Mouse (Mus musculus): ENCODE measurements at regions not wholly inside any gene's neighbourhood (a gene's known extent, or its start where the extent isn't known, plus 50 kb on each side); places are given as distances from the start of the nearest gene placed in this dataset.

GRCm38 (mm10) chr12:59786831-59787230 is 567.3 kb upstream of the Fbxo33 start:
- H3K9ac ChIP-seq (replicated peaks; ENCODE audit: low read length) = no peak overlapping the region
- H3K4me3 ChIP-seq (replicated peaks; ENCODE audit: low read depth, low read length) = no peak overlapping the region
- no peaks in the 10 kb centered on the region for H3K27me3 ChIP-seq (ENCODE audit: control insufficient read depth, insufficient read depth, low read length)
- H3K4me1 ChIP-seq (ENCODE audit: control insufficient read depth, insufficient read depth, low read length) = no peaks in the 10 kb centered on the region
- WGBS = 27% methylated on average over 4 of the region's 4 CpGs
- ATAC-seq (ENCODE audit: low FRiP score, low TSS enrichment) (peak; percentile 24; the same call in 1 of the 2 replicates), DNase-seq (peak; percentile 53)
- no peaks in the 10 kb centered on the region for H3K36me3 ChIP-seq (ENCODE audit: control insufficient read depth, insufficient read depth, low read length)
- no peaks in the 10 kb centered on the region for H3K9me3 ChIP-seq (ENCODE audit: control insufficient read depth, low read length)
- no peak overlapping the region for H3K4me2 ChIP-seq (ENCODE audit: low read length)
- H3K27ac ChIP-seq (replicated peaks; ENCODE audit: low read depth, low read length) = no peak overlapping the region

- no peaks in the 10 kb centered on the region for H3K27me3 ChIP-seq (ENCODE audit: control insufficient read depth, insufficient read depth, low read length)
- H3K4me2 ChIP-seq (ENCODE audit: low read length) = no peak overlapping the region
- DNase-seq (no peak), ATAC-seq (ENCODE audit: low FRiP score, low TSS enrichment) (no peak)
- no peaks in the 10 kb centered on the region for H3K36me3 ChIP-seq (ENCODE audit: control insufficient read depth, insufficient read depth, low read length)
- H3K27ac ChIP-seq (replicated peaks; ENCODE audit: low read depth, low read length) = no peak overlapping the region
- no peak overlapping the region for H3K4me3 ChIP-seq (replicated peaks; ENCODE audit: low read depth, low read length)
- H3K4me1 ChIP-seq (ENCODE audit: control insufficient read depth, insufficient read depth, low read length) = no peaks in the 10 kb centered on the region
- H3K9me3 ChIP-seq (ENCODE audit: control insufficient read depth, low read length) = no peaks in the 10 kb centered on the region
- H3K9ac ChIP-seq (replicated peaks; ENCODE audit: low read length) = no peak overlapping the region
- WGBS = 77% methylated on average over 1 of the region's 1 CpGs
Measured at GRCm38 (mm10) chr12:59770980-59771379, 551.5 kb upstream of the Fbxo33 start.

GRCm38 (mm10) chr12:59762260-59762659 is 542.7 kb upstream of the Fbxo33 start:
- WGBS = 90% methylated on average over 1 of the region's 1 CpGs
- H3K4me3 ChIP-seq (replicated peaks; ENCODE audit: low read depth, low read length) = no peak overlapping the region
- no peak for ATAC-seq (ENCODE audit: low FRiP score, low TSS enrichment)

GRCm38 (mm10) chr12:59744768-59745167 is 525.2 kb upstream of the Fbxo33 start:
- WGBS = 95% methylated on average over 2 of the region's 2 CpGs

More at GRCm38 (mm10) chr12:59762260-59762659, 542.7 kb upstream of the Fbxo33 start:
- H3K27me3 ChIP-seq (ENCODE audit: control insufficient read depth, insufficient read depth, low read length) = no peaks in the 10 kb centered on the region
- H3K36me3 ChIP-seq (ENCODE audit: control insufficient read depth, insufficient read depth, low read length) = no peaks in the 10 kb centered on the region
- no peak for DNase-seq
- H3K4me2 ChIP-seq (ENCODE audit: low read length) = no peak overlapping the region
- H3K4me1 ChIP-seq (ENCODE audit: control insufficient read depth, insufficient read depth, low read length) = no peaks in the 10 kb centered on the region
- H3K27ac ChIP-seq (replicated peaks; ENCODE audit: low read depth, low read length) = no peak overlapping the region
- no peak overlapping the region for H3K9ac ChIP-seq (replicated peaks; ENCODE audit: low read length)
- no peaks in the 10 kb centered on the region for H3K9me3 ChIP-seq (ENCODE audit: control insufficient read depth, low read length)

GRCm38 (mm10) chr12:59743211-59743610 is 523.7 kb upstream of the Fbxo33 start:
- WGBS = 85% methylated on average over 11 of the region's 11 CpGs
- H3K4me3 ChIP-seq (replicated peaks; ENCODE audit: low read depth, low read length) = no peak overlapping the region
- H3K4me1 ChIP-seq (ENCODE audit: control insufficient read depth, insufficient read depth, low read length) = no peaks in the 10 kb centered on the region
- no peak overlapping the region for H3K4me2 ChIP-seq (ENCODE audit: low read length)
- DNase-seq = no peak
- H3K27ac ChIP-seq (replicated peaks; ENCODE audit: low read depth, low read length) = no peak overlapping the region
- H3K36me3 ChIP-seq (ENCODE audit: control insufficient read depth, insufficient read depth, low read length) = no peaks in the 10 kb centered on the region
- ATAC-seq (ENCODE audit: low FRiP score, low TSS enrichment) = no peak
- H3K9ac ChIP-seq (replicated peaks; ENCODE audit: low read length) = no peak overlapping the region
- no peaks in the 10 kb centered on the region for H3K9me3 ChIP-seq (ENCODE audit: control insufficient read depth, low read length)
- H3K27me3 ChIP-seq (ENCODE audit: control insufficient read depth, insufficient read depth, low read length) = no peaks in the 10 kb centered on the region

More at GRCm38 (mm10) chr12:59744768-59745167, 525.2 kb upstream of the Fbxo33 start:
- Histone ChIP-seq H3K9ac (replicated peaks; ENCODE audit: low read length) (no peak overlapping the region), H3K4me3 (replicated peaks; ENCODE audit: low read depth, low read length) (no peak overlapping the region), H3K36me3 (ENCODE audit: control insufficient read depth, insufficient read depth, low read length) (no peaks in the 10 kb centered on the region), H3K9me3 (ENCODE audit: control insufficient read depth, low read length) (no peaks in the 10 kb centered on the region), H3K27me3 (ENCODE audit: control insufficient read depth, insufficient read depth, low read length) (no peaks in the 10 kb centered on the region), H3K27ac (replicated peaks; ENCODE audit: low read depth, low read length) (no peak overlapping the region), H3K4me2 (ENCODE audit: low read length) (no peak overlapping the region), H3K4me1 (ENCODE audit: control insufficient read depth, insufficient read depth, low read length) (no peaks in the 10 kb centered on the region)
- no peak for ATAC-seq (ENCODE audit: low FRiP score, low TSS enrichment)
- DNase-seq = no peak

GRCm38 (mm10) chr12:59724951-59725350 is 505.4 kb upstream of the Fbxo33 start:
- DNase-seq (no peak), ATAC-seq (ENCODE audit: low FRiP score, low TSS enrichment) (no peak)
- Histone ChIP-seq H3K9me3 (ENCODE audit: control insufficient read depth, low read length) (no peaks in the 10 kb centered on the region), H3K4me1 (ENCODE audit: control insufficient read depth, insufficient read depth, low read length) (no peaks in the 10 kb centered on the region), H3K27me3 (ENCODE audit: control insufficient read depth, insufficient read depth, low read length) (no peaks in the 10 kb centered on the region), H3K4me3 (replicated peaks; ENCODE audit: low read depth, low read length) (no peak overlapping the region), H3K36me3 (ENCODE audit: control insufficient read depth, insufficient read depth, low read length) (no peaks in the 10 kb centered on the region), H3K27ac (replicated peaks; ENCODE audit: low read depth, low read length) (no peak overlapping the region), H3K9ac (replicated peaks; ENCODE audit: low read length) (no peak overlapping the region), H3K4me2 (ENCODE audit: low read length) (no peak overlapping the region)
- 91% methylated on average over 1 of the region's 1 CpGs for WGBS

GRCm38 (mm10) chr12:59722471-59723182 is 503.1 kb upstream of the Fbxo33 start:
- H3K36me3 ChIP-seq (ENCODE audit: control insufficient read depth, insufficient read depth, low read length) = no peaks in the 10 kb centered on the region
- H3K27me3 ChIP-seq (ENCODE audit: control insufficient read depth, insufficient read depth, low read length) = no peaks in the 10 kb centered on the region
- H3K4me1 ChIP-seq (ENCODE audit: control insufficient read depth, insufficient read depth, low read length) = no peaks in the 10 kb centered on the region
- 73% methylated on average over 6 of the region's 6 CpGs for WGBS
- H3K4me3 ChIP-seq (replicated peaks; ENCODE audit: low read depth, low read length) = no peak overlapping the region
- DNase-seq (no peak), ATAC-seq (ENCODE audit: low FRiP score, low TSS enrichment) (no peak)
- no peak overlapping the region for H3K9ac ChIP-seq (replicated peaks; ENCODE audit: low read length)
- H3K27ac ChIP-seq (replicated peaks; ENCODE audit: low read depth, low read length) = no peak overlapping the region
- H3K9me3 ChIP-seq (ENCODE audit: control insufficient read depth, low read length) = no peaks in the 10 kb centered on the region
- H3K4me2 ChIP-seq (ENCODE audit: low read length) = no peak overlapping the region

- H3K27ac ChIP-seq (replicated peaks; ENCODE audit: low read depth, low read length) = no peak overlapping the region
- no peak overlapping the region for H3K4me3 ChIP-seq (replicated peaks; ENCODE audit: low read depth, low read length)
- no peaks in the 10 kb centered on the region for H3K9me3 ChIP-seq (ENCODE audit: control insufficient read depth, low read length)
- ATAC-seq (ENCODE audit: low FRiP score, low TSS enrichment) (no peak), DNase-seq (no peak)
- no peaks in the 10 kb centered on the region for H3K27me3 ChIP-seq (ENCODE audit: control insufficient read depth, insufficient read depth, low read length)
- no peaks in the 10 kb centered on the region for H3K36me3 ChIP-seq (ENCODE audit: control insufficient read depth, insufficient read depth, low read length)
- 48% methylated on average over 3 of the region's 3 CpGs for WGBS
- H3K4me2 ChIP-seq (ENCODE audit: low read length) = no peak overlapping the region
- H3K9ac ChIP-seq (replicated peaks; ENCODE audit: low read length) = no peak overlapping the region
- no peaks in the 10 kb centered on the region for H3K4me1 ChIP-seq (ENCODE audit: control insufficient read depth, insufficient read depth, low read length)
Measured at GRCm38 (mm10) chr12:59713216-59713615, 493.7 kb upstream of the Fbxo33 start.

- no peak for ATAC-seq (ENCODE audit: low FRiP score, low TSS enrichment)
- no peaks in the 10 kb centered on the region for H3K36me3 ChIP-seq (ENCODE audit: control insufficient read depth, insufficient read depth, low read length)
- H3K4me1 ChIP-seq (ENCODE audit: control insufficient read depth, insufficient read depth, low read length) = no peaks in the 10 kb centered on the region
- no peak overlapping the region for H3K27ac ChIP-seq (replicated peaks; ENCODE audit: low read depth, low read length)
- no peak for DNase-seq
- no peak overlapping the region for H3K4me2 ChIP-seq (ENCODE audit: low read length)
- 89% methylated on average over 2 of the region's 2 CpGs for WGBS
- H3K27me3 ChIP-seq (ENCODE audit: control insufficient read depth, insufficient read depth, low read length) = no peaks in the 10 kb centered on the region
- no peak overlapping the region for H3K4me3 ChIP-seq (replicated peaks; ENCODE audit: low read depth, low read length)
- no peak overlapping the region for H3K9ac ChIP-seq (replicated peaks; ENCODE audit: low read length)
- no peaks in the 10 kb centered on the region for H3K9me3 ChIP-seq (ENCODE audit: control insufficient read depth, low read length)
Measured at GRCm38 (mm10) chr12:59683235-59683634, 463.7 kb upstream of the Fbxo33 start.
